Mouse (Mus musculus) CD8-positive naive resting alpha-beta T cell, adult 2 months (primary cell): Measurements from ENCODE around the gene Fhl3.
A peak's percentile ranks its signal among the peaks of the same experiment; 100 is the strongest.
"Not testable (repeated sequence)": the region's sequence is repeated elsewhere in the genome, so short reads cannot be mapped to it uniquely, and the experiment has no call there.

Source experiments
- DNase-seq, 2 experiments: peaks; one replicate each; pipeline ENCODE4 v3.0.0; 2022; ENCODE audit warnings: low read depth in 2 of 2, low spot score in 2 of 2

The Fhl3 gene

DNA sequence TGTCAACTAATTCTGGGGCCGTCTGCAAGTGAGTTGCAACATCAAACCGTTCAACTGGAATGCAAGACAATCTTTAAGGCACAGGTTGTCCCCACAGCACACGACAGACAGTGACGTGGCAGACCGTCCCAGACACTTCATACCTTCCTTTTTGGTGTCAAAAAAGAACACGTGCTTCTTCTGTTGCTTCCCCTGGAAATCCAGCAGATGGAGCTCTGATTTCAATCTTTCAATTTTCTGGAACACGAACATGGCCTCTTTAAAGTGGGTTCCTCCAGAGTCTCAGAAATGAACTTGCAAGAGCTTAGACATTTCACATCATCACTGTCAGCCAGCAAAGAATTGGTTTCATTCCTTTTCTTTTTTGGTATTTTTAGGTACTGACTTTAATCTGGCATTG lies 18.2 kb upstream of the Fhl3 start:
- DNase-seq: no peak

GRCm38 (mm10) chr4:124683474-124683873 lies 17.0 kb upstream of the Fhl3 start:
- no peak for DNase-seq

- no peak for DNase-seq
These were observed 15.5 kb upstream of the Fhl3 start for GRCm38 (mm10) chr4:124685004-124685403.

GRCm38 (mm10) chr4:124685453-124685852 lies 15.0 kb upstream of the Fhl3 start:
- no peak for DNase-seq

GRCm38 (mm10) chr4:124685897-124686402 lies 14.6 kb upstream of the Fhl3 start:
- DNase-seq: no peak

- DNase-seq: no peak
These were observed 9.0 kb upstream of the Fhl3 start for GRCm38 (mm10) chr4:124691455-124691854.

- no peak for DNase-seq
These were observed 8.1 kb upstream of the Fhl3 start for GRCm38 (mm10) chr4:124692416-124692861.

DNA sequence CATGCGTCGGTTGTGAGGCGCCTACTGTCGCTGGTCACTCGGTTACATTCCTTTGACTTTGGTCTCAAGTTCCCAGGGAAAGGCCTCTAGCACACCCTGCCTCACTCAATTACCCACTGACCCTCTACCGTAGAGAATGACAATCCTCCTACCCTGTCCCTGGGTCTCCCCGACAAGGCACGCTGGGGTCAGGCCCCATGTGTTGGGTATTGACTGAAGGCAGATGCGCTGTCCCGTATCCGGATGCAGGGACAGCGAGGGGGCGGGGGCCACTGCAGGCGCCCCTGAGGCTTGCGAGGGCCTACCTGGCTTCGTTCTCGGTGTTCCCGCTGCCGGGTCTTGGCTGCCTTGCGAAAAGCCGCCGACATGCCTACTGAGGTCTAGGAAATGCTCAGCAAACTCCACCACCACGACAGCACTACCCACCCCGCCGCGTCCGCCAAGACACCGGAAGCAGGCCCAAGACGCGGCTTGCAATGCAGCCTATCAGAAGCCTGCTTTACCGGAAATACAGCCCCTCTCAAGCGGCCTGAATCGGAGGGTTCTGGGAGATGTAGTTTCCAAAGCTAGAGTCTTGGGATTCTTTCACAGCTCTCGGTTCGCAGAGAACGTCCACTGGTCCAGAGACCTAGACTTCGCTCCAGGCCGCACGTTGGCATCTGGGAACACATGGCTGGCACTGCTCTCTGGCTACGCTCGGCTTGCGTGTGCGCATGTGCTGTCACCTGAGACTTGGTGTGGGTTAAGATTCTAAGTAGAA lies 7.2 kb upstream of the Fhl3 start, which contains the start of gene Utp11:
Gene Utp11, minus strand, starts transcription at position 466 of the 760 bp plus-strand sequence.
- DNase-seq: peak; percentile 77 to 80

DNA sequence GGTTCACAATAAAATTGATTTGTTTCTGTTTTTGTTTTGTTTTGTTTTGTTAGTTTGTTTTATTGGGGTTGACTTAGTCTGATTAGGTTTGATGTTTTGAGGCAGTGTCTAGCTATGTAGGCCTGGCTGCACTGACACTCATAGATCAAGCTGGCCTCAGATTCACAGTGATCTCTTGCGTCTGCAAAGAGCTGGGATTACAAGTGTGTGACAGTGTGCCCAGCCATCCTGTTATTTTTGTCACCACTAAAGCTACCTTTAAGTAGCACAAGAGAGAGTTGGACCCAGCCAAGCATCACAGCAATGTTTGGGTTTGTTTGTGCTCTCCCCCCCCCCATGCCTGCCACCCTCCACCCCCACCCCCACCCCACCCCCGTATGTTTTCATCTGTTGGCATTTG lies 5.9 kb upstream of the Fhl3 start:
- DNase-seq: no peak

DNA sequence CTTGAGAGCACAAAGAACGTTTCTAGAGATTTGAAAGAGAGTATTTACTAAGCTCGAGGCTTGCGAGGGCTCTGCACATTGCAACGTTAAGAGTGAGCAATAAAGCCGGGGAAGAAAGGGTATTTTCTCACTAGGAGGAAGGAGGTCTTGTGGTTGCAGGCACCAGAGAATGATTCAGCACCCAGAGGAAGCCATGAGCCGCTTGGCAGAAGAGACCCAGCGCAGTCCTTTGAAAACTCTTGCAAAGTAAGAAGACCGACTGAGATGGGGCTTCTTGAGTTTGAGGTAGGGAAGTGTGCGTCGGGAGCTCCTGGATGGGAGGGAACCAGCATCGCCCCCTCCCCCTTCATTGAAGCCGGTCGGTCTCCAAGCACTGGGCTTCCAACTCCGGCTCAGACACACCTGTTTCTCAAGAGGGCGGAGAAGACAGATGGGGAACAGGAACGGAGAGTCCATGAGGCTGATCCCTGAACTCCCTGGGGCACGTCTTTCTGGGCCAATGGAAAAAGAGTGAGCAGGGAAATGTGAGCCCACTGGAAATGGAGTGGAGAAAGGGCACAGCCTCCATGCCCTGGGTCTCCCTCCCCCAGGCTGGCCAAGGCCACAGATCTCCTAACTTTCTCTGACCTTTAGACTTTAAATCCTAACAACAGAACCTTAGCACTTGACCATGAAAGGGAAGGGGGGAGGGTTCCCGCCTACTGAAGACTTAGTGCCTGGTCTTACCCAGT lies 4.5 kb upstream of the Fhl3 start:
- no peak for DNase-seq

DNA sequence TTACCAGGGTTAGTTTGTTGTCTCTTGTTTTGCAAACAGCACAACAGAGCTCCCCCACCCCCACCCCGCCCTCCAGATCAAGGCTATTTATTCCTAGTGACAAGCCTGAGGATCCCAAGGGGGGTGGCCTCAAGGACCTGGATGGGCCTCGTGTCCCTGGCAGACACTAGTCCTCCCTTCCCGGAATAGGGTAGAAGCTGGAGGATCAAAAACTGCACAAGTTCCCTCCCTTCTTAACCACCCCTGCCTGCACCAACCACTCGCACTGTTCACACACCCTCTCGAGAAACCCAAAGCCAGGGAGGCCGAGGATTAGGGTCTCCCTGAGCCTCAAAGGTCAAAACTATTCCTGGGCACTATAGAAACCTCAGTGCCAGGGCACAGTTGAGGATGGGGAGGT lies 710 bp upstream of the Fhl3 start:
- no peak for DNase-seq

DNA sequence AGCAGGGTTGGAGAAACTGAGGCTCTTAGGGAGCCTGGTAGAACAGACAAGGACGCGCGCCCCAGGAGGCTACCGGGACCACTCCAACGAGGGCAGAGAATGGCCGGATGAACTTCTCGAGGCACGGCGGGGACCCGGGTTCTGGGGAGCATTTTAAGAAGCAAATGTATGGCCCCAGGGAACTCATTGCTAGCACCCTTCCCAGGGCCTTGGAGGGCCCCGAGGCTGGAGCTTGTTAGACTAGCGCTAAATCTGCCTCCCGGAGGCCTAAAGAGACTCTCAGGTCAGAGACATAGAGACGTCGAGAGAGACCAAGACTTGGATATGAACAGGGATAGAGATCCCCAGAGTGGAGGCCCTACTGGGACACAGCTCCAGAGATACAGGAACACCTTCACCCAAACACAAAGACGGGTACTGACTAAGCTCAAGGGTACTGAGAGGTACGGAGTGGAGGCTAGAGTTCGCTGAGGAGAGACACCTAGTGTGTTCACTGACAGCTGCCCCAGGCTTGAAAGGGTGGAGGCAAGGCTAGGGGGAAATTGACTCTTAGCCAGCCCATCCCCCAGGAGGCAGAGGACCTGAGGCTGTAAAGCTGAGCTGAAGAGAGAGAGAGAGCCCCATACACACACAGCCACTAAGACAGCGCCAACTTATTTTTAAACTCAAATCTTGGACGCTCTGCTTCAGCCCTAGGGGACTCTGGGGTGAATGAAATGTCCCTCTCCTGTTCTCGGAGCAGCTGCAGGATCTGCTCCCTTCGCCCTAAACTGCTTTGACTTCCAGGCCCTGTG lies 748 bp downstream of the Fhl3 start:
- DNase-seq: no peak

DNA sequence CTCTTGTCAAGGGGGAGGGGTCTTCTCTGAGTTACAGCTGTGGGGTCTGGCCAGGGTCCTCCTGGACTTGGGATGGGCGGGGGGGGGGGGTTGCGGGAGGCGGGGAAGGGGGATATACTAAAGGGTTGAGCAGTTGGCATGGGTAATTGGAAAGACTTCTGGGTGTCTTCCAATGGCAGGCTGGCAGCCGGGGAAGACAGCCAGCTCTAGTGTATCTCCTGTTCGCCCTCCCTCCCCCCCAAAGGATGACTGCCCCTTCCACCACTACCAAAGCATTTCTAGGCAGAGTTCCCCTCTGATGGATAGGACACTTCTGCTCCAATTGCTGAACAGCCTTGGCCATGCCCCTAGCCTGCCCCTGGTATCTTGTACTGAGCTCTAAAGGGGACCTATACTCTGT lies 1.4 kb downstream of the Fhl3 start:
- no peak for DNase-seq

GRCm38 (mm10) chr4:124703406-124703805 lies 2.9 kb downstream of the Fhl3 start:
- DNase-seq: no peak

- peak; percentile 34 to 44 for DNase-seq
These were observed 3.6 kb downstream of the Fhl3 start for GRCm38 (mm10) chr4:124703881-124704796.

- no peak for DNase-seq
These were observed 4.4 kb downstream of the Fhl3 start for GRCm38 (mm10) chr4:124704797-124705474.

DNA sequence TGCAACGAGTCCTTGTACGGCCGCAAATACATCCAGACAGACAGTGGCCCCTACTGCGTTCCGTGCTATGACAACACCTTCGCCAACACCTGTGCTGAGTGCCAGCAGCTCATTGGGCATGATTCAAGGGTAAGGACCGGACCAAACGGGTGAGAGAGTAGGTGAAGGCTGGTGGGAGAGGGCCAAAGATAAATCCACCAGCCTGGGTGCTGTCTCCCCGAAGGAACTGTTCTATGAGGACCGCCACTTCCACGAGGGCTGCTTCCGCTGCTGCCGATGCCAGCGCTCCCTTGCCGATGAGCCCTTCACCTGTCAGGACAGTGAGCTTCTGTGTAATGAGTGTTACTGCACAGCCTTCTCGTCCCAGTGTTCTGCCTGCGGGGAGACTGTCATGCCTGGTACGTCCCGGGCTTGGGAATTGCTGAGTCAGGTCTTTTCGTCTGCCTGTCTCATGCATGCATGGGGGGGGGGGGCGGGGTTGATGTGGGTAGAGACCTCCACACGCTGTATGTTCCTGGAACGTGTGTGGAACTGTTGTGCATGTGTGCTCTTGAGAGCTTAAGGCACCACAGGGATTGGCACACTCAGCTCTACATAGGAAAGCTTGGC lies 5.3 kb downstream of the Fhl3 start:
- DNase-seq: no peak

GRCm38 (mm10) chr4:124707381-124708199 lies 7.1 kb downstream of the Fhl3 start:
- DNase-seq: not testable (repeated sequence)

- not testable (repeated sequence) for DNase-seq
These were observed 7.7 kb downstream of the Fhl3 start for GRCm38 (mm10) chr4:124708200-124708517.
